Mouse (Mus musculus): ENCODE data around the gene Akt2. TPM values are rescaled to one million over a fixed set of nuclear protein-coding genes. Genes with fewer than 3 reads are reported as not detected.

Akt2 gene
- polyA plus RNA-seq, 1 experiment from 2014 or later = 71.0 TPM

- Histone ChIP-seq H3K27me3 (peaks cover 51% of the 10 kb centered on the region), H3K9me3 (no peaks in the 10 kb centered on the region), H3K27ac (no peak overlapping the region), H3K9ac (no peak overlapping the region), H3K4me2 (peak overlapping the region; percentile 76; the same call in 1 of the 2 replicates), H3K4me1 (replicated peaks) (peaks cover 31% of the 10 kb centered on the region), H3K4me3 (no peak overlapping the region), H3K36me3 (peaks cover 51% of the 10 kb centered on the region)
- WGBS = 84% methylated on average over 11 of the region's 11 CpGs
- no peak for ATAC-seq (ENCODE audit: low FRiP score)
Observed at GRCm38 (mm10) chr7:27655545-27655944, 64.2 kb downstream of the Akt2 start.

GRCm38 (mm10) chr7:27656600-27656999, 65.2 kb downstream of the Akt2 start:
- ATAC-seq (ENCODE audit: low FRiP score) = no peak
- no peak overlapping the region for H3K4me2 ChIP-seq
- peaks cover 49% of the 10 kb centered on the region for H3K27me3 ChIP-seq
- H3K9me3 ChIP-seq = no peaks in the 10 kb centered on the region
- no peak overlapping the region for H3K4me3 ChIP-seq
- no peak overlapping the region for H3K27ac ChIP-seq
- peak overlapping the region; percentile 39; the same call in 1 of the 2 replicates for H3K9ac ChIP-seq
- 87% methylated on average over 16 of the region's 16 CpGs for WGBS
- H3K36me3 ChIP-seq = peaks cover 61% of the 10 kb centered on the region
- peaks cover 31% of the 10 kb centered on the region for H3K4me1 ChIP-seq (replicated peaks)

GRCm38 (mm10) chr7:27657824-27658395, 66.6 kb downstream of the Akt2 start:
- Histone ChIP-seq H3K4me2 (no peak overlapping the region), H3K9ac (no peak overlapping the region), H3K27ac (no peak overlapping the region), H3K36me3 (peaks cover 72% of the 10 kb centered on the region), H3K27me3 (peaks cover 42% of the 10 kb centered on the region), H3K9me3 (no peaks in the 10 kb centered on the region), H3K4me1 (replicated peaks) (peaks cover 26% of the 10 kb centered on the region), H3K4me3 (no peak overlapping the region)
- WGBS = 28% methylated on average over 53 of the region's 53 CpGs
- no peak for ATAC-seq (ENCODE audit: low FRiP score)

- Histone ChIP-seq H3K27ac (no peak overlapping the region), H3K9me3 (no peaks in the 10 kb centered on the region), H3K36me3 (peaks cover 77% of the 10 kb centered on the region), H3K4me2 (no peak overlapping the region), H3K4me3 (no peak overlapping the region), H3K27me3 (peaks cover 41% of the 10 kb centered on the region), H3K4me1 (replicated peaks) (peaks cover 22% of the 10 kb centered on the region), H3K9ac (no peak overlapping the region)
- 60% methylated on average over 14 of the region's 14 CpGs for WGBS
- no peak for ATAC-seq (ENCODE audit: low FRiP score)
Observed at GRCm38 (mm10) chr7:27658712-27659663, 67.6 kb downstream of the Akt2 start.

DNA sequence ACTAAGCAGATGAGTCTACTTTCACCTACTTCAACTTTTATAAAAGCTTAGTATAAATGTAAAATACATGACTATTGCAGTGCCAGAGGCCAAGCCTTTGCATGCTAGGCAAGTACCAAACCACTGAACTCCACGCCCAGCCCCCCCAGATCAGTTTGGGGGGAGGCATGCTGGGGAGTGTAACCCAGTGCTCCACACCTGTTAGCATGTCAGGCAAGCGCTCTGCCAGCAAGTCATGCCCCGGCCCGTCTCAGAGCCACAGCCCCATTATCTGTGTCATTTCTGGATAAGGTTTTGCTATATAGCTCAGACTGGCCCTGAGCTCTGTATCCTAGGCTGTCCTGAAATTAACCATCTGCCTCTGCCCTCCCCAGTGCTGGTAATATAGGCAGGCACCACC, 70.7 kb downstream of the Akt2 start:
- H3K4me2 ChIP-seq = no peak overlapping the region
- no peak overlapping the region for H3K4me3 ChIP-seq
- peaks cover 21% of the 10 kb centered on the region for H3K27me3 ChIP-seq
- no peak overlapping the region for H3K9ac ChIP-seq
- WGBS = 96% methylated on average over 4 of the region's 4 CpGs
- H3K9me3 ChIP-seq = no peaks in the 10 kb centered on the region
- ATAC-seq (ENCODE audit: low FRiP score) = no peak
- peaks cover 84% of the 10 kb centered on the region for H3K36me3 ChIP-seq
- no peak overlapping the region for H3K27ac ChIP-seq
- H3K4me1 ChIP-seq (replicated peaks) = no peaks in the 10 kb centered on the region; the same call in 1 of the 2 replicates

DNA sequence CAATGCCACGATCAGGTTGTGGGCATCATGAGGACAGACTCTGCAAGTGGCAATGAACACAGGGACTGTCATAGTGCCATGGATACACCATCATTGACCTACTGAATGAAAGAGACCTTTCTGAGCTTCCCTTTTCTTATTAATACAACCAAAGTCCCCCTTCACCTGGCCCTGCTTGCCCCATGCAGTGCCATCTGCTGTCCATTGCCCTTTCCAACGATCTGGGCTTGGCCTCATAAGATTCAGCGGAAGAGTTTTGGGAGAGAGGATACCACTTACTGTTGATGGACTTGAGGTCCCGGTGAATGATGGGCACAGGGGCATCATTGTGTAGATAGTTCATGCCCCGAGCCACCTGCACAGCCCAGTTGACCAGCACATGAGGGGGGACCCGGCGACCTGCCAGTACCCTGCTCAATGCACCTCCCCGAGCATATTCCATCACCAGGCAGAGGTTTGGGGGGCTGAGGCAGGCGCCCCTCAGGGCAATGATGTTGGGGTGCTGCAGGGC, 81.8 kb downstream of the Akt2 start:
- ATAC-seq (ENCODE audit: low FRiP score) = no peak
- Histone ChIP-seq H3K4me1 (replicated peaks) (peaks cover 57% of the 10 kb centered on the region), H3K9me3 (no peaks in the 10 kb centered on the region), H3K27me3 (no peaks in the 10 kb centered on the region), H3K4me3 (peak overlapping the region; percentile 93), H3K27ac (peak overlapping the region; percentile 94; the same call in 1 of the 2 replicates), H3K9ac (peak overlapping the region; percentile 97), H3K36me3 (peaks cover 27% of the 10 kb centered on the region), H3K4me2 (peak overlapping the region; percentile 95)
- WGBS = 60% methylated on average over 9 of the region's 9 CpGs

GRCm38 (mm10) chr7:27673575-27674131, 82.3 kb downstream of the Akt2 start:
- peaks cover 22% of the 10 kb centered on the region for H3K36me3 ChIP-seq
- 1% methylated on average over 47 of the region's 52 CpGs for WGBS
- peaks cover 57% of the 10 kb centered on the region for H3K4me1 ChIP-seq (replicated peaks)
- peak overlapping the region; percentile 93 for H3K4me3 ChIP-seq
- H3K4me2 ChIP-seq = peak overlapping the region; percentile 95
- no peaks in the 10 kb centered on the region for H3K27me3 ChIP-seq
- no peaks in the 10 kb centered on the region for H3K9me3 ChIP-seq
- peak overlapping the region; percentile 97 for H3K9ac ChIP-seq
- peak; percentile 22 for ATAC-seq (ENCODE audit: low FRiP score)
- H3K27ac ChIP-seq = peak overlapping the region; percentile 94

GRCm38 (mm10) chr7:27674195-27674521, 82.8 kb downstream of the Akt2 start:
- H3K9ac ChIP-seq = peak overlapping the region; percentile 97
- peak overlapping the region; percentile 93 for H3K4me3 ChIP-seq
- no peaks in the 10 kb centered on the region for H3K9me3 ChIP-seq
- H3K36me3 ChIP-seq = peaks cover 19% of the 10 kb centered on the region
- no peaks in the 10 kb centered on the region for H3K27me3 ChIP-seq
- peaks cover 53% of the 10 kb centered on the region for H3K4me1 ChIP-seq (replicated peaks)
- 1% methylated on average over 23 of the region's 38 CpGs for WGBS
- peak overlapping the region; percentile 94 for H3K27ac ChIP-seq
- peak overlapping the region; percentile 95 for H3K4me2 ChIP-seq
- ATAC-seq (ENCODE audit: low FRiP score) = no peak; the same call in 1 of the 2 replicates

- peaks cover 48% of the 10 kb centered on the region for H3K4me1 ChIP-seq (replicated peaks)
- peaks cover 19% of the 10 kb centered on the region; the same call in 1 of the 2 replicates for H3K36me3 ChIP-seq
- H3K9ac ChIP-seq = peak within 1 kb of the TSS; percentile 97
- H3K27me3 ChIP-seq = no peaks in the 10 kb centered on the region
- H3K9me3 ChIP-seq = no peaks in the 10 kb centered on the region
- WGBS = under 1% methylated on average over 31 of the region's 31 CpGs
- peak within 1 kb of the TSS; percentile 93 for H3K4me3 ChIP-seq
- peak within 1 kb of the TSS; percentile 95 for H3K4me2 ChIP-seq
- peak; percentile 97 for ATAC-seq (ENCODE audit: low FRiP score)
- H3K27ac ChIP-seq = peak within 1 kb of the TSS; percentile 94
Observed at GRCm38 (mm10) chr7:27674522-27675221, 83.3 kb downstream of the Akt2 start, which contains the start of gene Map3k10. Gene Map3k10, minus strand, starts transcription at chr7:27674598.

DNA sequence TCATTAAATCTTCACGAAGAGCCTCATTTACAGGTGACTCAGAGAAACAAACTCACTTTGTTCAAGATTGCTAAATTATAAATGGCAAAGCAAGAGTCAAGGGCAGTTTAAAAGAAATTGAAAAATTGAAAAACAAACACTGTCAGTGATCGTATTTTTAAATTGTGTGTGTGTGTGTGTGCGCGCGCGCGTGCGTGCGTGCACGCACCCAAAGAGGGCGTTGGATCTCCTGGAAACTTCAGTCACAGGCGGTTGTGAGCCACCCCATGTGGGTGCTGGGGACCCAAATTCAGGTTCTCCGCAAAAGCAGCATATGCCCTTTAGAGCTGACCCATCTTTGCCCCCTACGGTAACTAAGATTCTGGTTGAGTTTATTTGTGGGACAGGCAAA, 83.9 kb downstream of the Akt2 start:
- Histone ChIP-seq H3K4me1 (replicated peaks) (peaks cover 42% of the 10 kb centered on the region), H3K4me3 (peak overlapping the region; percentile 93), H3K9me3 (no peaks in the 10 kb centered on the region), H3K36me3 (peaks cover 15% of the 10 kb centered on the region; the same call in 1 of the 2 replicates), H3K27ac (peak overlapping the region; percentile 94), H3K9ac (peak overlapping the region; percentile 97; the same call in 1 of the 2 replicates), H3K27me3 (no peaks in the 10 kb centered on the region), H3K4me2 (peak overlapping the region; percentile 95)
- ATAC-seq (ENCODE audit: low FRiP score) = no peak
- 25% methylated on average over 14 of the region's 14 CpGs for WGBS

GRCm38 (mm10) chr7:27683218-27683617, 91.9 kb downstream of the Akt2 start:
- Histone ChIP-seq H3K4me1 (replicated peaks) (peaks cover 6% of the 10 kb centered on the region), H3K4me2 (no peak overlapping the region), H3K9me3 (no peaks in the 10 kb centered on the region), H3K27ac (no peak overlapping the region), H3K4me3 (no peak overlapping the region), H3K27me3 (peaks cover 2% of the 10 kb centered on the region; the same call in 1 of the 2 replicates), H3K36me3 (no peaks in the 10 kb centered on the region), H3K9ac (no peak overlapping the region)
- no peak for ATAC-seq (ENCODE audit: low FRiP score)
- 76% methylated on average over 2 of the region's 2 CpGs for WGBS

Data from hindbrain, embryonic 13.5 days (tissue).